Mouse (Mus musculus): ENCODE results near the gene Vmn1r158. TPM values are rescaled to one million over a fixed set of nuclear protein-coding genes. Genes with fewer than 3 reads are reported as not detected.
"Not testable (repeated sequence)": the region's sequence is repeated elsewhere in the genome, so short reads cannot be mapped to it uniquely, and the experiment has no call there.

The Vmn1r158 gene
- not detected for total RNA-seq (2021)

DNA sequence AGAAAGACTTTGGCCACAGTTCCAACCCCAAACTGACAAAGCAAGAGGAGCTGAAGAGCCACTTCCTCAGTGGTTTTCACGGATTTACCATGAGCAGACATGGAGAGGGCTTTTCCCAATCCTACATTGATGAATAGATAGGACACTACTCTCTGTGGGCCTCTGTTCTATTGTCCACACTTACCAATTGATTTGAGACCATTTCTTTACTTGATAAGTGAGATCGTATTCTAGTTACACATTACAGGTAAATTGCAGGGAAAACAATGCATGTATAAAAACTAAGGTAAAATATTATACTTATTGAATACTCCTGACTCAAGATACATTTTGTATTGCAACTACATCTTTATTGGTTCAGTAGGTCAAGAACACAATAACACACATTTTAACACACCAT is at the start of gene Vmn1r158:
TSS of gene Vmn1r158 (minus strand) at position 101 of the 400 bp plus-strand sequence.
- DNase-seq (ENCODE audit: extremely low spot score in 1 of 2, low spot score in 2 of 2); intact Hi-C loops (cut with DNase I): not testable (repeated sequence)

DNA sequence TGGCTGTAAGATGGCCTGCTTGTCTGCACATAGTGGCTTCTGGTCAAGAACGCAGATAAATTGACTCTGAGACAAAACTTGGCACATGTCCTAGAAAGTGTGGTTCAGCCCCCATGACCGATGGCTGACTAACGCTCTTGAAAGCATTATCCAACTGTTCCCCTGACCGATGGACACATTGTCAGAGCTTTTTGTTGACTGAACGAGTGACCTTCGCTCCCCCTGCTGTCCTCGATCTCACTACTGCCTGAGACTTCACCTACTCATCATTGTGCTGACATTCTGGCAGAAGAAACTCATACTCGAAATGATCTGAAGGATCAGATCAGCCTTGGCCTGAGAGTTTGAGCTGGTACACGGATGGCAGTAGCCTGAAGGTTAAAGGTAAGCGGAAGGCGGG is 14.6 kb downstream of the Vmn1r158 start:
- intact Hi-C loops (cut with DNase I); DNase-seq (ENCODE audit: extremely low spot score in 1 of 2, low spot score in 2 of 2): not testable (repeated sequence)

DNA sequence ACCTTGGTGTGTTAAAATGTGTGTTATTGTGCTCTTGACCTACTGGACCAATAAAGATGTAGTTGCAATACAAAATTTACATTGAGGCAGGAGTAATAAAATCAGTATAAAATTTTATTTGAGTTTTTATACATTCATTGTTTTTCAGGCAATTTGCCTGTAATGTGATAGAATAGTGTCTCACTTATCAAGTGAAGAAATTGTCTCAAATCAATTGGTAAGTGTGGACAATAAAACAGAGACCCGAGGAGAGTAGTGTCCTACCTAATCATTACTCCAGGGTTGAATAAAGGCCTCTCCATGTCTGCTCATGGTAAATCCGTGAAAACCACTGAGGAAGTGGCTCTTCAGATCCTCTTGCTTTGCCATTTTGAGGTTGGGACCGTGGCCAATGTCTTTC is 29.2 kb downstream of the Vmn1r158 start, which contains the start of gene Vmn1r157:
TSS of gene Vmn1r157 (plus strand) at position 301 of the 400 bp plus-strand sequence.
- intact Hi-C loops (cut with DNase I): not testable (repeated sequence)

More for the DNA sequence above, 29.2 kb downstream of the Vmn1r158 start, which contains the start of gene Vmn1r157:
- not testable (repeated sequence) for DNase-seq (ENCODE audit: extremely low spot score in 1 of 2, low spot score in 2 of 2)

Other genes with a start within 250 kb of the Vmn1r158 start
- not detected for gene Gm4201, start 225.4 kb downstream of the Vmn1r158 start, total RNA-seq (2021)
- not detected for gene Gm4565, start 202.7 kb downstream of the Vmn1r158 start, total RNA-seq (2021)
- not detected for gene Vmn1r155, start 132.8 kb downstream of the Vmn1r158 start, total RNA-seq (2021)
- not detected for gene Gm8693, start 98.5 kb downstream of the Vmn1r158 start, total RNA-seq (2021)
- not detected for gene Gm4567, start 71.1 kb downstream of the Vmn1r158 start, total RNA-seq (2021)
- not detected for gene Vmn1r157, start 29.1 kb downstream of the Vmn1r158 start, total RNA-seq (2021)
- gene Vmn1r159, start 52.8 kb upstream of the Vmn1r158 start, total RNA-seq (2021): not detected
- not detected for gene Vmn1r160, start 80.4 kb upstream of the Vmn1r158 start, total RNA-seq (2021)
- not detected for gene Gm4214, start 193.9 kb upstream of the Vmn1r158 start, total RNA-seq (2021)
- not detected for gene Gm4216, start 229.1 kb upstream of the Vmn1r158 start, total RNA-seq (2021)